Mouse (Mus musculus): ENCODE measurements at regions not wholly inside any gene's neighbourhood (a gene's known extent, or its start where the extent isn't known, plus 50 kb on each side); places are given as distances from the start of the nearest gene placed in this dataset.
A peak's percentile ranks its signal among the peaks of the same experiment; 100 is the strongest.

DNA sequence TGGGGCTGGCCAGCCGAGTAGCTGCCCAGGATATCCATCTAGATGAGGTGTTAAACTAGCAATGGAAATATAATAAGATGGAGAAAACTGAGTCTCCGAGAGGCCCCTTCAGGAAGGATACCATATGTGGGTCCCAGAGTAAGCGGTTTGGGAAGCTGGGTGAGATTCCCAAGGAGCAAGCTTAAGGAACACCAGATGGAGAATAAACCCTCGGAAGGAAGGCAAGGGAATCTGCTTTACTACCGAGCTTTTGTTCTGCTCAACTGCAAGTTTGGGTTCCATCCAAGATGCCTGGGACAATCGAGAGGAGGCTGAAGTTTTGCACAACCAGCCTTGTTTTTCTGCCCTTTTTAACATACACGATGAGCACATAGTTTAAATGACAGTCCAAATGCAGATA is 164.9 kb upstream of the Osr1 start:
- DNase-seq (ENCODE audit: low spot score in 2 of 2), result no peak

GRCm38 (mm10) chr12:9419311-9419710 is 150.6 kb upstream of the Osr1 start:
- DNase-seq (ENCODE audit: low spot score in 2 of 2), result no peak

DNA sequence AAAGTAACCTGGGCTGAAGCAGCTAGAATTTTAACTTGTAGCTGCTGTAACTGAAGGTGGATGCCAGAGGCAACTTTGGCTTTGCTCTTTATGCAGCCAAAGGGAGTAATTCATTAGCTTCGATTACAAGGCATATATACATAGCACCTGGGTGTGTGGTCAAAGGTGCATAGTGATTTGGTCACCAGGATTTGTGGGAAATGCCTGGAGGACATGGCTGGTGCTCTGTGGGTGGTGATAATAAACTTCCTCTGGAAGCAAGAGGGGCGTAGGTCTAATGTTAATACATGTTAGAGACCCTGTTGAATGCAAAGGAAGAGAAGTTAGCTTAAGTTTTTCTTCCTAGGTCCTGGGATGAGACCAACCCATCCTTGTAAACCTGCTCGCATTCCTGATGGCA is 139.3 kb upstream of the Osr1 start:
- no peak for DNase-seq (ENCODE audit: low spot score in 2 of 2)

- peak in 1 of 2 experiments; percentile 24 for DNase-seq (ENCODE audit: low spot score in 2 of 2)
Observed at GRCm38 (mm10) chr12:9438575-9439161, 131.2 kb upstream of the Osr1 start.

DNA sequence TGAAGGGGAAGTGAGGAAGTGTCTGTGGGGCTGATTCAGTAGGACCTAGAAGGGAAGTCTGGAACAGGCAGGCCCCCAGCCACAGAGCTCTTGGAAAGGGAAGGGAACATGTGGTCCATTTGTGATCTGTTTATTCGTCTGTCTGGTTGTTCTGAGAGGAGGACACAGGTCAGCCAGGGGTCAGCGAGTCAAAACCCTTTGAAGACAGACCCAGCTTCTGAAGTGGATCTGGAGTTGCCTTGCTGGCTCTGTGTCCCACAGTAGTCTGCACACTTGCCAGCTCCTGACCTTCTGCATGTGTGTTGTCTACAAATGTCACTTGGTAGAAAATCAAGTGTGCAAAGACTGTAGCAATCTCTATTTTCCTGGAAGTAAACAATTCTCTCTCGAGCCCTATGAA is 119.3 kb upstream of the Osr1 start:
- peak in 1 of 2 experiments; percentile 21 for DNase-seq (ENCODE audit: low spot score in 2 of 2)

- DNase-seq (ENCODE audit: low spot score in 2 of 2), result no peak
Observed at GRCm38 (mm10) chr12:9460193-9460592, 109.7 kb upstream of the Osr1 start.

DNA sequence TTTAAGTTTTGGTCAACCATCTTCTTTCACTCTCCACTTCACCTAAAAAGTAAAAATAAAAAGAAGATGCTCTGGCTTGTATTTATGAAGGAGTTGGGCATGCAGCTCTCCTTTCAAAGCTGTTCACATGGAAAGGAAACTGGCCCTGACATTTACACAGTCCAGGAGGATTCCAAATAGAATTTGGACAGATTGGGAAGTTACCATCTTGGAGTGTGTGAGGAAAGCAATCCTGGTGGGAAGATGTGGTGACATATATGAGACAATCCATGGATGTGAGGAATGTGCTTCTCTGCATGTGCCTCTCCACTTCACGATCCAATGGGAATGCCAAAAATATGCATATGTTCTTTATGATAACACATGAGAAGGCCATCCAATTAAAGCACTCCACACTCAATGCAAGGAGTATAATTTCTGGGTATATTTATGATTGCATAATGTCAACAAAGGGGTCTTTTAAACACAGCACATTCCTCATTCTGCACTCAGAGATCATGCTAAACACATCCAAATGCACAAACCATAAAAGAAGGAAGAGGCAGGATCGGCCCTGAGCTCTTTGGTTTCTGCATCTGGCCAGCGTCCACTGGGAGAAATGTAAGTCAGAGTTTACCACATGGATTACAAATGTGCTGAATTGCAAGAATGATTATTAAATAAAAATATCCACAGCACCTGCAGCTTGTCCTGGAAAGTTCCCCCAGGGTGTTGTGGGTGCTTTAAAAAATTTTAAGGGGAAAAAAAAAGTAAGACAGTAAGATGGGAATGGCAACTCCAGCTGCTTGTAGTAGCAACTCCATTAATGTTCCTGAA is 100.1 kb upstream of the Osr1 start:
- no peak for DNase-seq (ENCODE audit: low spot score in 2 of 2)

DNA sequence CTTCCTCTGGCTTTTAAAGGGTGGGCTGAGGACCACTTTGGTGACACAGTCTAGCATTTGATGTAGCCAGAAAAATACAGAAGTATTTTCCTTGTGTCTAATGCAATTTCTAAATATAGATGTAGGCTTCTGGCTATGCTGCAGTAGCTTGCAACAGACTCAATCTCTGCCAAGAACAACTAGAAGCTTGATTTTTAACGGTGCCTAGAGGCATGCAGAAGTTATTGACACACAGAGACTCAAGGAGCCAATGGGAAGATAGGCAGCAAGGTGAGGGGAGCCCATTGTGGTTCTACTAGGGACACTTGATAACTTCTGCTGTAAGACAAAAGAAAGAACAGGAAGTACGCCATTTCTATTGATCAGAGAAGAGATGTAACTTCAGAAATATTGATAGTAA is 94.1 kb upstream of the Osr1 start:
- DNase-seq (ENCODE audit: low spot score in 2 of 2), result no peak

- no peak for DNase-seq (ENCODE audit: low spot score in 2 of 2)
Observed at GRCm38 (mm10) chr12:9478201-9478600, 91.7 kb upstream of the Osr1 start.

GRCm38 (mm10) chr12:9487674-9488413 is 82.1 kb upstream of the Osr1 start:
- no peak for DNase-seq (ENCODE audit: low spot score in 2 of 2)

DNA sequence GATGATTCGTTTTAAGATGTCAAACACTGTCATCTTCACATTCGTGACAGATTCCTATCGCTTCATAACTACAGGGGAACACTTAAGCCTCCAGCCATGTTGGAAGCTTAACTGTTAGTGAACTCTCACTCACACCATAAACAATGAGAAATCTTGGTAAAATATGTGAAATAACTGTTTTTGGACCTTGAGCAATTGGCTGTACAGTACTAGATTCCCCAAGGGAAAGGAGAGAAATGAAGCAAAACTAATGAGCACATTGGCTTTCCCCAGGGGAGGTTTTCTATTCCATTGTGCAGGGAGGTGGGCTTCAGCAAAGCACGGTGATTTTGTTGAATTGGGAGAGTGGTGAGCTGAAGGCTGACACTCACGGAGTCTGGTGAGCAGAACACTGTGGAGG is 56.0 kb upstream of the Osr1 start:
- DNase-seq (ENCODE audit: low spot score in 2 of 2), result no peak

DNA sequence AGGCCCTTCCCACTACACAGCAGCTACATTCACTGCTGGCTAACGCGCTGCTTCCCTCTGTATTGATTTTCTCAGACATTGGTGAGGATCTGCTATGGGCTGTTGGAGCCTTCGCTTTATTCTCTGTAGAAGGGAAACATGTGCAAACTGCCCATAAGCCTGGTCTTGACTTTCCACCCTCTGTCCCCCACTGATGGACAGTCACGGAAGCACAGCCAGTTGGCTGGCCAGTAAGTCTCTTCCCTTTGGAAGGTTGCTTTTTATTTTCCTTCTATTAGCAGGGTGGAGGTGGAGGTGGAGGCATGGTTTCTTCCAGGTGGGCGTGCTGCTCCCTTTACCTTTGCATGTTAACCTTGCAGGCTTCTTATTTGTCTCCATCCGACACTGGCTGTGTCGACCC is 51.1 kb upstream of the Osr1 start:
- DNase-seq (ENCODE audit: low spot score in 2 of 2), result no peak

- no peak for DNase-seq (ENCODE audit: low spot score in 2 of 2)
Observed at GRCm38 (mm10) chr12:9519346-9519745, 50.6 kb upstream of the Osr1 start.
